Mouse (Mus musculus) cerebellum, adult 2 months (tissue): Measurements from ENCODE around the gene Cnn2.

Experiments used
- CTCF ChIP-seq: fragments of 200-500 bp; IDR thresholded peaks from 2 replicates; pipeline ENCODE4 v1.5.1; 2011; ENCODE audit warnings: low read depth, mild to moderate bottlenecking, control low read depth, low read length, moderate library complexity, borderline replicate concordance; ENCODE audit not compliant: insufficient read depth
- POLR2A ChIP-seq: fragments of 200-500 bp; IDR thresholded peaks from 2 replicates; pipeline ENCODE4 v1.6.1; 2011; ENCODE audit warnings: low read length, control low read depth, borderline replicate concordance; ENCODE audit not compliant: insufficient read depth

- TF ChIP-seq POLR2A = no peak
- TF ChIP-seq CTCF = no peak
Observed at GRCm38 (mm10) chr10:80035686-80036085, 47.3 kb downstream of the Cnn2 start.
